Mouse (Mus musculus) cerebellum, adult 11-12 months (tissue): Measurements from ENCODE around the gene Sgf29.
A peak's percentile ranks its signal among the peaks of the same experiment; 100 is the strongest.
"Not testable (repeated sequence)": the region's sequence is repeated elsewhere in the genome, so short reads cannot be mapped to it uniquely, and the experiment has no call there.

Experiments used
- DNase-seq: peaks from one replicate; pipeline ENCODE4 v3.0.0; 2022

Sgf29 gene

DNA sequence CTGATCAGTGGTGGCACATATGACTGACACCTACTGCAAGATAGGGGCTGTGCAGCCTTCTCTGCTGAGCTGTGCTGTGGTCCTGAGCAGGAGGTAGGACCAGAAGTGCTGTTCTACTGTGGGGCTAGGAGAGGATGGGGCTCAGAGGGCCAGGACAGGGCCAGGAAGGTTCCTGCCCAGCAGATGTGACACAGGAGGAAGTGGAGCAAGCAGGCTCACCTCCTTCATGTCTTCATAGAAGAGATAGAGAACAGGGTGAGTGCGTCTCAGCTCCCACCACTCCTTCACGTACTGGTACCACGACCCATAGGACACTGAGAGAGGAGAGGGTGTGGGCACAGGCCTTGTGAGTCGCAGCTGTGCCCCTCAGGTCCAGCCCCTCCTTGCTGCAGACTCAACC, 39.0 kb downstream of the Sgf29 start:
- DNase-seq: not testable (repeated sequence)

GRCm38 (mm10) chr7:126689021-126689420, 39.9 kb downstream of the Sgf29 start:
- no peak for DNase-seq

DNA sequence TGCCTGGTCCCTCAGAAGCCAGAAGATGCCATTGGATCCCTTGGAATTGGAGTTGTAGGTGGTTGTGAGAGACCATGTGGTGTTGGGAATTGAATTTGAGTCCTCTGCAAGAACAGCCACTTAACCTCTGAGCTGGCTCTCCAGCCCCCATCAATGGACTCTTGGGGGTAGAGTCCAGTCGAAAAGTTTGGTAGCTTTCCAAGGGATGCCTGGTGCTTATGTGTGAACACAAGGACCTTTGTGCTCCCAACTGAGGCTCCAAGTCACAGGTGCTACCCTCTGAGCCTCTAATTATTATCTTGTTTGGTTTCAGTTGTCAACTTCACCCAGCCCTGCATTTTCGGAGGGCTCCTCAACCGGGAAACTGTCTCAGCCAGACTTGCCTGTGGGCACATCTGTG, 41.6 kb downstream of the Sgf29 start:
- DNase-seq: no peak

GRCm38 (mm10) chr7:126691676-126692075, 42.6 kb downstream of the Sgf29 start:
- peak; percentile 37 for DNase-seq

GRCm38 (mm10) chr7:126692426-126692825, 43.3 kb downstream of the Sgf29 start:
- peak; percentile 58 for DNase-seq

- DNase-seq: peak; percentile 64
Observed at GRCm38 (mm10) chr7:126693256-126693655, 44.1 kb downstream of the Sgf29 start.

DNA sequence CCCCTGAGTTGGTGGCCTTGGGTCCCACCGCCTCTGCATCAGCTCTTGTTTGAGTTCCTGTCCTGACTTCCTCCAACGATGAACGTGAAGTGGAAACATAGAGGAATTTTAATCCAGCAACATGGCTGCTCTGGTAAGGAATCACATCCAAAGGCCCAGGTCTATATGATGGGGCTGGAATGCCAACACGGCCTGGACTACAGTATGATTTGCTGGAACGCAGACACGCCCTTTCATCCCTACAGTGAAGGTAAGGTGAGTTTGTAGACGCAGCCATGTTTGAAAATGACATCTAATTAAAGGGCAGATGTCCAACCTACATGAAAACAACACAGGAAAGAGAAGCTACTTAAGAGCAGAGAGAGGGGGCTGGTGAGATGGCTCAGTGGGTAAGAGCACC, 44.7 kb downstream of the Sgf29 start:
- DNase-seq: peak; percentile 30

DNA sequence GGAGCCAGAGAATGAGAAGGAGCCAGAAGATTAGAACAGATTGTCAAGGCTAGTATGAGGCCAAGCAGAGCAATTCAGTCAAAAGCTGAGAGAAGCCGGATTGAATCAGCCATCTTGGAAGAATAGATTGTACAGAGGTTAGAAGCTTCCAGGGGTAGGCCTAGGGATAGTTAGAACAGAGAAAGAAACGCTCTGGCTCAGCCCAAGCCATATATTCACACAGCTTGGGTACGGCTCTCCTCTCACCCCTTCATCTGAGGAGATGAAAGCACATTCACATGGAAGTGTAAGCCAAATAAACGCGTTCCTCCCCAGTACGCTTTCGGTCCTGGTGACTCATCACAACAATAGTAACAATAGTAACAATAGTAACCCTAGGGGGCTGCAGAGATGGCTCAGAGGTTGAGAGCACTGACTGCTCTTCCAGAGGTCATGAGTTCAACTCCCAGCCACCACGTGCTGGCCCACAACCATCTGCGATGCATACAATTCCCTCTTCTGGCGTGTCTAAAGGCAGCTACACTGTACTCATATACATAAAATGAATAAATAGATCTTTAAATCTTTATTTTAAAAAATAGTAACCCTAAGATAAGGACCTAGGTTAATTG, 45.4 kb downstream of the Sgf29 start:
- peak; percentile 51 for DNase-seq

- DNase-seq: no peak
Observed at GRCm38 (mm10) chr7:126695210-126695611, 46.1 kb downstream of the Sgf29 start, which contains the start of gene Bola2. Bola2 (plus strand) TSS chr7:126695401.

DNA sequence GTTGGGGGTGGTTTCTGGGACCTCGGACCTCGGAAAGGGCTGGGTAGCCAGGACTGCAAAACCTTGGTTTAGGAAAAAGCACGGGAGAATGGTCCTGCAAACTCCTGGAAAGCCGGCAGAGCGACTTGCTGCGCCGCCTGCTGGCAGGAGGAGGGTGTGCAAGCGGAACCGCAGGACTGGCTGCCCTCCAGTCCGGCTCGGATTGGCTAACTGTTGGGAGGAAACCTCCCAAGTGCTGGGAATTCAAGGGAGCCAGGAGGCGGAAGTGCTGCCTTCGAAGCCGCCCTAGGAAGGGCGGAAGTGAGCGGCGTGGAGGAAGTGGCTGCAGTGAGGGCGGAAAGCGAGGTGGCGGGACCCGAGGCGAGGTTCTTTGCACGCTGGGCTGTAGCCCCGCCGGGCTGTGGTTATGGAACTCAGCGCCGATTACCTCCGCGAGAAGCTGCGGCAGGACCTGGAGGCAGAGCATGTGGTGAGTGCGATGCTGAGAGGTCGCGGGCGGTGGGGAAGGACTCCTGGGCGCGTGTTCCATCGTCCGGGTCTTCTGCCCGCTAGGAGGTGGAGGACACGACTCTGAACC, 46.6 kb downstream of the Sgf29 start, which contains the start of gene Slx1b:
Gene Slx1b, minus strand, starts transcription at position 154 of the 577 bp plus-strand sequence.
- peak; percentile 95 for DNase-seq

DNA sequence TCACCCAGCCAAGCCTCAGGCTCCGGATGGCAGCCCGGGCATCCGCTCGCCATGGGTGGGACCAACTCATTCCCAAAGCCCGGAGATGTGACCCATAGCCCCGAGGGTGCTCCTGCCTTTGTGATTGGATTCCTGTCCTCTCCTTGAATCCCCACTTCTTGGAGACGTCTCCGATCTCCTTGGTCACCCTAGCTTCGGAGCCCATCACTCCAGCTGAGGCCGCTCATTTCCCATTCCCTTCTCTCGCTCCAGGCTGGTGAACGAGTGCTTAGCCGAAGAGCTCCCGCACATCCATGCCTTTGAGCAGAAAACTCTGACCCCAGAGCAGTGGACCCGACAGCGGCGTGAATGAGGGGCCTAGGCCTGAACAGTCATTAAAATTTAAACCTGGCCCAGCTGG, 47.2 kb downstream of the Sgf29 start:
- no peak for DNase-seq

DNA sequence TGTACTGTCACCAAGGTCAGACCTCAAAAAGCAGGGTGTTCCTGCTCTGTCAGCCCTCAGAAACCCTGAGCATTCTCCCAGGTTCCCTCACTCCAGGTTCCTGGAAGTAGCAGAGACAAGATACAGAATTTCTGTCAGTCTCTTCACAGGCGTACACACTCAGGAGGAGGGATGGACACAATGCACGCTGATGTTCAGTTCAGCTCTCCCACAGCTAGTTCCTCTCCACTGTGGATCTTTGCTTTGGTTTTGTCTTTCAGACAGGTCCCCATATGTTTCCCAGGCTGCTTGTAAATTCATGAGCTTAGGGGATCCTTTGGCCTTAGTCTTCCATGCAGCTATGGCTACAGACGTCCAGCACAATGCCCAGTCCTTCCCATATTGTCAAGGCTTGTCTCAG, 47.8 kb downstream of the Sgf29 start:
- DNase-seq: no peak

DNA sequence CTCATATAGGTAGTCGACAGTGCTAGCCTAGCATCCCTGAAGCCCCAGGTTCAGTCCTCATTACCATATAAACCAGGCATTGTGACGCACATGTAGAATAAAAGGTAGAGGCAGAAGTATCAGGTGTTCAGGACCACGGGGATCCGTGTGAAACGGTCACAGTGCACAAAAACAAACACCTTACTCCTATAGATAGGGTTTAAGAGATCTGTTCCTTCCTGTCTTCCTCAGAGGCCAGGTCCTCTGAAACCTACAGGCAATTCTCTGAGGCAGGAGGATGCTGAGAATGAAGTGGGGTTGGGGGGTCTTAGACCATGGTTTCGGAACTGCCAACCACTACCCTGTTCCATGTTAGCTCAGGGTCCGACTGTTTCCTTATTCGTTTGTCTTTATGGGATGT, 48.7 kb downstream of the Sgf29 start:
- DNase-seq: no peak

DNA sequence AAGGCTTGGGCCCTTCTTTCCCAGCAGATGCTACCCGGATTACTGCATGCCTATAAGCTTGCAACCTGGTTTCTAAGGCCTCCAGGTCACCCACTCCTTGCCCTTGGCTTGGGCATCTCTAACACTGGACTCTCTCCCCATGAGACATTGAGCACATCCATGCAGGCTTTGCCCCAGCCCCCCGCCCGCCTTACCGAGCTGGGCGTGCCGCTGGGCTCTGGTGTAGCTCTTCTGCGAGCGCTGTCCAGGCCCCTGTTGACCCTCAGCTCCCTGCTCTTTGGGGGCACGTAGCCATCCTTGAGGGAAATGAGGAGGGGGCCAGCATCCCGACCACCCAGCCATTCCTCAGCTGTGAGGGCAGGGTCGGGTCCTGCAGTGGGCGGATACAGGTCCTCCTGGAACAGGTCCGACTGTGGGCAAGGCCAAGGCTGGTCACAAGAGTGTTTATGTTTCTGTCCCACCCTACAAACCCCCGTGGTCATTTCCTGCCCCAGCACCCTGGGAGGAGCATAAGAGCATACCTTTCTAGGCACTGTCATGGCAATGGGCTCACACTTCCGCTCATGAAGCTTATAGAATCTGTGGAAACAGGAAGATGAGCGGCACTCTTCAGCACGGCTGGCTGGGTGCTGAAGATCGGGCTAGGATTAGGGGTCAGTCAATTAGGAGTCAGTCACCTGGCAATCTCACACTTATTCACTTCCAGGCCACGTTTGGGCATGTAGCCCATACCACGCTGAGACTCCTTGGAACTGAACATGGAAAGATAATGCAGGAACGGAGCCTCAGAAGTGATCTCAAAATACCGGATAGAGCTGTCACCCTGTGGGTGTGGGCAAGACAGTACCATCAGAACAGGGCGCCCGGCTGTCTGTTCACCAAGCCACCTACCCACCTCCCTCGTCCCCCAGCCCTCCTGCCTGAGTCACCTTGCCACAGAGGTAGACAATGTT, 51.2 kb downstream of the Sgf29 start:
- peak; percentile 63 for DNase-seq

DNA sequence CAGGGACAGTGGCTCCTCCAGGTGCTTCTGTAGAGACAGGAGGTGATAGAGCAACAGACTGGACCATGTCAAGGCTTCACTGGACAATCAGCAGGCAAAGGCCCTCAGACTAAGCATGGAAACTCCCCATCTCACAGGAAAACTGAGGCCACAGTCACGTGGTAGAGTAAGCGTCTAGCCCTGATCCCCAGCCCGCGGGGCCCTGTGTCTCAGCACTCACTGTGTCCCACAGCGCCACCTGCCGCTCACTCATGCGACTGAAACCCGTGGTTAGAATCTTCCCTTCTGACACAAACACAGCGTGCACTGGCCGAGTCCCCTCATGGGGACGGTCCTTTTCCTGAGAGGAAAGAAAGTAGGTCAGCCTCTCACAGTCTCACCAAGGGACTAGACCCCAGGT, 52.0 kb downstream of the Sgf29 start:
- peak; percentile 88 for DNase-seq

DNA sequence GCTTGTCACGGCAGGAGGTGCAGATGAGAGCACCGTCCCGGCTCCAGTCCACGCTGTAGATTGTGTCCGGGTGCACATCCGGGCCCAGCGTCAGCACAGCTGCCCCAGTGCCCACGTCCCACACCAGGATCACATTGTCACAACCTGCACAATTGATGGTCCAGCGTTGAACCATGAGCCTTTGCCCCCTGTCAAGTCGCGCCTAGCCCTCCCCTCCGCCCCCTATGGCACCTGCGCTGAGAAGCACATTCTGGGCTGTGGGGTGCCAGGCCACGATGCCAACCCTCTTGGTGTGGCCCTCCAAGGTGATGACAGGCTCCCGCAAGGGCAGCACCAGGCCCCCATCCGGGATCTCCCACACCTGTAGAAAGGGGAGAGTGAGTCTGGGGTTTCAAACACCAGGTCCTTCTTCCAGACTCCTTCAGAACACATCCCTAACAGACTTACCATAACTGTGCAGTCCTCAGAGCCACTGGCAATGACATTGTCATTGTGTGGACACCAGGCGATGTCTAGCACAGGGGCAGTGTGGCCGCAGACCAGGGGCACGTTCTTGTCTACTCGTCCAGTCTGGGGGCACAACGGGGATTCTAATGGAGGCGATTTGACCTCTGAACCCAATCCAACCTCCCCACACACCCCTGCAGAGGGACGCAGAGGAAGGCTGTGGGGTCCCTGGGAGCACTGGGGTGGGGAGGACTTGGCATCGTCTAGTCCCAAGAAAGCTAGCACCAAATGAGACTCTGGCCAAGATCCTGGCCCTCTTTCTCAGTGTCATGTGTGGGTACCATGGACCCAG, 52.6 kb downstream of the Sgf29 start:
- DNase-seq: peak; percentile 57

DNA sequence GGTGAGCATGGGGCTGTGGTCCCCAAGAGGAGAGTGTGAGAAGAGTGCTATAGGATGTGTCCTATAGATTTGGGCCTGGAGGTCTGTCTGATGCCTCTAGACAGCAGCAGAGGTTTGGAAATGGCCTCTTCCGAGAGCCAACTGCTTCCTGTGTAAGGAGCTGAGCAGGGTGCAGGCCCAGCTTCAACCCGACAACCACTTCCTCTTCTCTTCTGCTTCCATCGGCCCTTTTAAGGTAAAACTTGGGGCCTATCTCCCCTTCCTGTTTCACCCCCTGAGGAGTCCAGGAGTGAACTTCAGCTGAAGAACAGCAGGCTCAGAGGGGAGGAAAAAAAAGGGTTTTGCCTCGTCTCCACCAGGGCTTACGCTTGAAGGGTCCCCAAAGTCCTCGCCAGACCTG, 53.2 kb downstream of the Sgf29 start:
- no peak for DNase-seq

DNA sequence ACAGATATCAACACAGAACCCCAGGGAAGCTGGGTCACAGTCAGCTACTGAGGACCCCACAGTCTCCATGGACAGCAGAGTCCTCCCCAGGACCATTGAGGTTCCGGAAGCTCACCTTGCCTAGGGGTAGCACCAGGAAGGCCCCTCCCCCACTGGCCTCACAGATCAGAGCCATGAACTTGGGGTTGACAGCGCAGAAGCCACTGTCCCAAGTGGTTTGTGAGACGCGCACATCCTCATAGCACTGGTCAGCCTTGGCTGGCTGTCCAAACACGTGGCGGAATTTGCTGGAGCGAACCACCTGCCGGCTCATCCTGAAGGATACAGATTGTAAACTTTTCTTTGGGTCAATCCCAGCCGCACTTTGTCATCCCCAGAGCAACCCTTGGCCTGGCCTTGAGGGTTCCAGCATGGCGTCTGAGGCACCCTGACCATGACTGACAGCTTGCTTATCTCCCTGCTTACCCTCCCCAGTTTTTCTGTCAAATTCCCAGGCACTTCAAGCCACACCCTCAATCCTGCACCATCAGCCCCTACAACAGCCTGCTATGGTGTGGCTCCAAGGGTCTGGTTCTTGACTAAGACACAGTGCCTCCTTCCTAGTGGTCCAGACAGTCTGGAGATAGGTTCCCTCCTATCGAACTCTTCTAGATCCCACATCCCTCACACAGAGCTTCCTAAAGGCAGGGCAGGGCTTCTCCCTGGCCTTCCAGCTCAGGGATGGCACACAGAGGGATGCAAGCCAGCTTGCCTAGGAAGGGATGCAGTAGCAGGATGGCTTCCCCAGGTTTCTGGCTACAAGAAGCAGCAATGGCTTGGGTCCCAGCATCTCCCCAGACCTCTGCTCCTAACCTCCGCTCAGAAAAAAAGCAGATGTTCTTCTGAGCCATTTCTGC, 54.0 kb downstream of the Sgf29 start:
- DNase-seq: peak; percentile 71

GRCm38 (mm10) chr7:126703757-126704077, 54.6 kb downstream of the Sgf29 start:
- DNase-seq: peak; percentile 63

GRCm38 (mm10) chr7:126704121-126704980, 55.2 kb downstream of the Sgf29 start:
- peak; percentile 89 for DNase-seq
